Comparison of ENCODE assay signal across 18 mouse cellular contexts in the genomic region with DNA sequence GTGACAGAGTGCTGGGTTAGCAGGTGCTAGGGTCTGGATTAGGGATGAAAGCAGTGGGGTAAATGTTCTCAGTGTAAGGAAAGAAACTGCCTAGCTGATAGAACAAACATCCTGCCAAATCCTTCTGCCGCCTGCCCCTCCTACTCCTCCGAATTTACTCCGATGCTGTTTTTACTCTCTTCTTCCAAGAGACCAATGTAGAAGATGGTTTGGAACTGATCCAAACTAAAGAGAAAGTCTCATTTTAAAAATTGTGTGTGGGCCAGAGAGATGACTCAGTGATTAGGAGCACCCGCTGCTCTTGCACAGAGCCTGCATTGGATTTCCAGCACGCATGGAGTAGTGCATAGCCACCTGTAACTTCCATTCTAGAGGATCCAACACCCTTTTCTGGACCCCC. TPM values are rescaled to one million over a fixed set of nuclear protein-coding genes. Genes with fewer than 3 reads are reported as not detected.
DNase-seq lines count a peak whose midpoint lies in the region; TF ChIP-seq lines count a peak whose summit lies in the region.
"Had no signal": no experiment of that assay in that cellular context is flagged by ENCODE, and none has a peak within 500 bp of the region (broad histone marks: within the 10 kb centered on the region; RNA-seq: fewer than 3 reads in every experiment).

No protein-coding gene starts in this region.

- TF ChIP-seq RAD21 in MEL (IDR thresholded peaks at IDR 0.05; ENCODE audit: low read depth, low read length) = no peak

- H3K27me3 ChIP-seq in MEL (ENCODE audit: control insufficient read depth in 1 of 2, insufficient read depth in 2 of 2, low read length in 2 of 2) = no peaks in the 10 kb centered on the region
- H3K27me3 ChIP-seq: embryonic facial prominence, embryonic 13.5 days; forebrain, embryonic 13.5 days; heart, embryonic 12.5 days; liver, embryonic 12.5 days; midbrain, embryonic 12.5 days had no signal

- H3K27ac ChIP-seq in MEL (ENCODE audit: control insufficient read depth, low read depth, low read length) = no peak overlapping the region
- H3K27ac ChIP-seq: embryonic facial prominence, embryonic 13.5 days; forebrain, embryonic 13.5 days; hindbrain, embryonic 10.5 days; kidney, postnatal 0 days; liver, embryonic 12.5 days; midbrain, embryonic 12.5 days had no signal

- no peak for TF ChIP-seq POLR2A in MEL (IDR thresholded peaks at IDR 0.05; ENCODE audit: control insufficient read depth in 1 of 2, insufficient read depth in 1 of 2, low read depth in 1 of 2, low read length in 2 of 2, poor library complexity in 1 of 2)

- H3K9ac ChIP-seq in MEL (ENCODE audit: control insufficient read depth, low read depth, low read length, poor library complexity, severe bottlenecking) = no peak overlapping the region
- H3K9ac ChIP-seq: embryonic facial prominence, embryonic 13.5 days; forebrain, embryonic 13.5 days; heart, embryonic 12.5 days; liver, embryonic 12.5 days; midbrain, embryonic 12.5 days had no signal

- no peak overlapping the region for H3K4me3 ChIP-seq in MEL (ENCODE audit: control insufficient read depth in 1 of 2, insufficient read depth in 1 of 2, low read depth in 2 of 2, low read length in 2 of 2)
- H3K4me3 ChIP-seq: embryonic facial prominence, embryonic 13.5 days; forebrain, embryonic 13.5 days; heart, embryonic 12.5 days; hindbrain, embryonic 10.5 days; liver, embryonic 12.5 days; midbrain, embryonic 12.5 days had no signal

- peak; percentile 32 to 35 for DNase-seq in layer of hippocampus, adult 8-10 months (ENCODE audit: low spot score in 2 of 2)
- no peak for DNase-seq in layer of hippocampus, adult 9-10 months (ENCODE audit: low spot score)
- peak; percentile 39 for DNase-seq in MEL (ENCODE audit: low read depth, low spot score)
- DNase-seq in frontal cortex, adult 2 months (ENCODE audit: extremely low spot score in 1 of 2, low spot score in 1 of 2) = peak; percentile 68 to 81
- peak; percentile 26 for DNase-seq in right cerebral cortex, postnatal 25 days
- no peak for DNase-seq in ovary, postnatal 10 days (ENCODE audit: low spot score)
- no peak for DNase-seq in adrenal gland, adult 18-20 months (ENCODE audit: low spot score in 2 of 2)
- DNase-seq: adrenal gland, postnatal 14 days; cerebellum, postnatal 36 days; gastrocnemius, postnatal 25 days; lung, postnatal 10 days had no signal

- peaks cover 0 to 13% of the 10 kb centered on the region in 2 experiments; a peak in 2 of 4 replicates for H3K36me3 ChIP-seq in MEL (ENCODE audit: control insufficient read depth in 1 of 2, insufficient read depth in 2 of 2, low read length in 2 of 2)
- H3K36me3 ChIP-seq: embryonic facial prominence, embryonic 13.5 days; heart, embryonic 12.5 days; hindbrain, embryonic 10.5 days; liver, embryonic 12.5 days; midbrain, embryonic 12.5 days had no signal

- no peak for TF ChIP-seq CTCF in MEL (IDR thresholded peaks at IDR 0.05 in 2 of 3, conservative IDR thresholded peaks at IDR 0.05 in 1 of 3; ENCODE audit: control insufficient read depth in 1 of 3, insufficient read depth in 1 of 3, low read depth in 2 of 3, low read length in 3 of 3, poor library complexity in 1 of 3, severe bottlenecking in 1 of 3)

- H3K9me3 ChIP-seq in MEL (replicated peaks; ENCODE audit: insufficient read depth, low read length) = no peaks in the 10 kb centered on the region
- H3K9me3 ChIP-seq: embryonic facial prominence, embryonic 13.5 days; forebrain, embryonic 13.5 days; heart, embryonic 12.5 days; hindbrain, embryonic 10.5 days; liver, embryonic 12.5 days; midbrain, embryonic 12.5 days had no signal

- H3K4me1 ChIP-seq in MEL (ENCODE audit: control insufficient read depth in 1 of 2, insufficient read depth in 2 of 2, low read length in 2 of 2) = peaks cover 5 to 16% of the 10 kb centered on the region in 2 experiments

- TF ChIP-seq EP300 in MEL (IDR thresholded peaks at IDR 0.05; ENCODE audit: low read depth in 1 of 2, low read length in 2 of 2) = no peak

- no peaks in the 10 kb centered on the region; the same call in 1 of the 2 replicates for H3K79me2 ChIP-seq in MEL (ENCODE audit: control insufficient read depth, insufficient read depth, low read length, poor library complexity)

TF ChIP-seq in MEL, 35 proteins besides CTCF, POLR2A, EP300 and RAD21:
- TF ChIP-seq ZNF384 (IDR thresholded peaks at IDR 0.05; ENCODE audit: low read depth, low read length) (no peak), MYC (IDR thresholded peaks at IDR 0.05; ENCODE audit: low read depth, low read length) (no peak), TAL1 (IDR thresholded peaks at IDR 0.05; ENCODE audit: low read length) (no peak), SIN3A (IDR thresholded peaks at IDR 0.05; ENCODE audit: low read length) (no peak), MAZ (IDR thresholded peaks at IDR 0.05; ENCODE audit: low read depth, low read length) (no peak), ETS1 (IDR thresholded peaks at IDR 0.05; ENCODE audit: low read depth, low read length) (no peak), MYB (IDR thresholded peaks at IDR 0.05; ENCODE audit: low read depth, low read length) (no peak), ZKSCAN1 (IDR thresholded peaks at IDR 0.05; ENCODE audit: low read depth, low read length) (no peak)

RNA-seq across cellular contexts. Expression of gene Slc25a12, which starts 4.2 kb away (rescaled TPM):
- 100 to 1,000 TPM; 162 to 175 (median 163) TPM for total RNA-seq in layer of hippocampus, adult 8-10 months (2022)
- 63.2 and 67.4 TPM in 2 replicates for total RNA-seq in MEL (2012; rRNA removed)
- 10 to 100 TPM in 1 of 2 experiments, not detected in 1; 98.6 TPM for polyA plus RNA-seq in MEL (2012; ENCODE audit: insufficient read depth in 1 of 2, insufficient read length in 2 of 2, low read depth in 1 of 2, low replicate concordance in 2 of 2, missing spikeins in 1 of 2)
- polyA plus RNA-seq in frontal cortex, adult 2 months (2012; rRNA removed) = 108 and 113 TPM in 2 replicates
- total RNA-seq in adrenal gland, adult 18-20 months (2021) = 10 to 100 TPM; 43.0 to 78.8 TPM

RNA-seq across cellular contexts. Expression of gene Hat1, which starts 17.0 kb away (rescaled TPM):
- 10 to 100 TPM; 16.8 to 20.9 (median 18.7) TPM for total RNA-seq in layer of hippocampus, adult 8-10 months (2022)
- 167 and 190 TPM in 2 replicates for total RNA-seq in MEL (2012; rRNA removed)
- polyA plus RNA-seq in MEL (2012; ENCODE audit: insufficient read depth in 1 of 2, insufficient read length in 2 of 2, low read depth in 1 of 2, low replicate concordance in 2 of 2, missing spikeins in 1 of 2) = 100 to 1,000 TPM in 1 of 2 experiments, not detected in 1; 167 TPM
- 22.6 and 22.9 TPM in 2 replicates for polyA plus RNA-seq in frontal cortex, adult 2 months (2012; rRNA removed)
- total RNA-seq in adrenal gland, adult 18-20 months (2021) = 10 to 100 TPM; 22.2 to 26.9 TPM

Comparison
In these comparisons a context has a peak if more than half of its experiments do, and no peak if none do; other contexts are left out.
1. DNase-seq: peak in layer of hippocampus, adult 8-10 months (2 of 2), MEL (single experiment), frontal cortex, adult 2 months (2 of 2) and right cerebral cortex, postnatal 25 days (single experiment); none in layer of hippocampus, adult 9-10 months (single experiment), ovary, postnatal 10 days (single experiment) and adrenal gland, adult 18-20 months (0 of 2).